Mouse (Mus musculus) stomach, embryonic 16.5 days (tissue): Measurements from ENCODE around the gene Gm17359. TPM values are rescaled to one million over a fixed set of nuclear protein-coding genes. Genes with fewer than 3 reads are reported as not detected.

Source experiments
- ATAC-seq: fragments of 200-750 bp; cut with Nextera tagmentation; 2 replicates; pipeline ENCODE4 v1.8.0; 2017; ENCODE audit warnings: moderate number of reproducible peaks, moderate TSS enrichment; ENCODE audit not compliant: insufficient read depth, low FRiP score
- H3K27ac ChIP-seq: fragments of 300-500 bp; sonication (generic); 2 replicates; pipeline ENCODE4 v1.5.1; 2014; ENCODE audit warnings: low read length
- H3K27me3 ChIP-seq: fragments of 300-500 bp; sonication (generic); 2 replicates; pipeline ENCODE4 v1.6.1; 2014; ENCODE audit warnings: low read length, control low read depth, mixed read lengths; ENCODE audit not compliant: control insufficient read depth, insufficient read depth
- H3K36me3 ChIP-seq: fragments of 300-500 bp; sonication (generic); 2 replicates; pipeline ENCODE4 v1.6.1; 2014; ENCODE audit warnings: low read length; ENCODE audit not compliant: control insufficient read depth, insufficient read depth
- H3K4me1 ChIP-seq: fragments of 300-500 bp; sonication (generic); 2 replicates; pipeline ENCODE4 v1.6.1; 2014; ENCODE audit warnings: low read length, control low read depth, mixed read lengths; ENCODE audit not compliant: control insufficient read depth, insufficient read depth
- H3K4me2 ChIP-seq: fragments of 300-500 bp; sonication (generic); 2 replicates; pipeline ENCODE4 v1.6.1; 2014; ENCODE audit warnings: low read depth, low read length, mixed read lengths
- H3K4me3 ChIP-seq: fragments of 300-500 bp; sonication (generic); replicated peaks from 2 replicates; pipeline ENCODE4 v1.5.1; 2014; ENCODE audit warnings: mild to moderate bottlenecking, low read length
- H3K9ac ChIP-seq: fragments of 300-500 bp; sonication (generic); 2 replicates; pipeline ENCODE4 v1.6.1; 2014; ENCODE audit warnings: low read length
- H3K9me3 ChIP-seq: fragments of 300-500 bp; sonication (generic); replicated peaks from 2 replicates; pipeline ENCODE4 v1.6.1; 2016; ENCODE audit warnings: low read length, control low read depth; ENCODE audit not compliant: control insufficient read depth
- WGBS: fragments of 180-500 bp; shearing (Covaris S2); extraction: QIAGEN DNeasy Blood & Tissue Kit; methylation state at CpG from one replicate; pipeline ENCODE4 v1.1.7; 2014; 5-methylcytosine and 5-hydroxymethylcytosine counted together
- polyA plus RNA-seq: library from polyadenylated mRNA; unstranded; fragments of >200 nt; fragmentation: Nextera tagmentation; extraction: Ambion mirVana; gene quantifications from 2 replicates; pipeline ENCODE4 v1.2.1, GENCODE M21; 2015

Gene Gm17359
- polyA plus RNA-seq, 1 experiment from 2014 or later = not detected

- Histone ChIP-seq H3K4me1 (no peaks in the 10 kb centered on the region), H3K9ac (no peak overlapping the region), H3K4me3 (no peak overlapping the region), H3K27ac (no peak overlapping the region), H3K36me3 (peaks cover 12% of the 10 kb centered on the region; the same call in 1 of the 2 replicates), H3K4me2 (no peak overlapping the region), H3K9me3 (no peaks in the 10 kb centered on the region), H3K27me3 (no peaks in the 10 kb centered on the region)
- WGBS = 68% methylated on average over 3 of the region's 3 CpGs
- no peak for ATAC-seq
Observed at GRCm38 (mm10) chr3:79491614-79492013, 155.2 kb downstream of the Gm17359 start.

- ATAC-seq = no peak
- H3K4me2 ChIP-seq = no peak overlapping the region
- peaks cover 12% of the 10 kb centered on the region; the same call in 1 of the 2 replicates for H3K36me3 ChIP-seq
- no peaks in the 10 kb centered on the region for H3K9me3 ChIP-seq
- H3K27me3 ChIP-seq = no peaks in the 10 kb centered on the region
- no peak overlapping the region for H3K27ac ChIP-seq
- no peaks in the 10 kb centered on the region for H3K4me1 ChIP-seq
- no peak overlapping the region for H3K9ac ChIP-seq
- no peak overlapping the region for H3K4me3 ChIP-seq
- 97% methylated on average over 10 of the region's 10 CpGs for WGBS
Observed at GRCm38 (mm10) chr3:79493064-79493463, 156.6 kb downstream of the Gm17359 start.

- no peak for ATAC-seq
- H3K27me3 ChIP-seq = no peaks in the 10 kb centered on the region
- H3K9ac ChIP-seq = no peak overlapping the region
- H3K27ac ChIP-seq = no peak overlapping the region
- WGBS = 85% methylated on average over 8 of the region's 8 CpGs
- H3K9me3 ChIP-seq = no peaks in the 10 kb centered on the region
- no peak overlapping the region for H3K4me2 ChIP-seq
- H3K4me1 ChIP-seq = no peaks in the 10 kb centered on the region
- H3K36me3 ChIP-seq = peaks cover 12% of the 10 kb centered on the region; the same call in 1 of the 2 replicates
- no peak overlapping the region for H3K4me3 ChIP-seq
Observed at GRCm38 (mm10) chr3:79494028-79494427, 157.6 kb downstream of the Gm17359 start.

- no peaks in the 10 kb centered on the region for H3K27me3 ChIP-seq
- no peak overlapping the region for H3K27ac ChIP-seq
- H3K9ac ChIP-seq = no peak overlapping the region
- H3K4me3 ChIP-seq = no peak overlapping the region
- no peaks in the 10 kb centered on the region for H3K9me3 ChIP-seq
- ATAC-seq = no peak
- H3K4me1 ChIP-seq = no peaks in the 10 kb centered on the region
- 0 out of 2 replicates have a peak, but pooled peaks cover 12% of the 10 kb centered on the region for H3K36me3 ChIP-seq
- no peak overlapping the region for H3K4me2 ChIP-seq
- 79% methylated on average over 7 of the region's 7 CpGs for WGBS
Observed at GRCm38 (mm10) chr3:79495151-79495550, 158.7 kb downstream of the Gm17359 start.

- Histone ChIP-seq H3K4me3 (no peak overlapping the region), H3K4me1 (no peaks in the 10 kb centered on the region), H3K4me2 (no peak overlapping the region), H3K36me3 (0 out of 2 replicates have a peak, but pooled peaks cover 12% of the 10 kb centered on the region), H3K9ac (no peak overlapping the region), H3K9me3 (no peaks in the 10 kb centered on the region), H3K27me3 (no peaks in the 10 kb centered on the region), H3K27ac (no peak overlapping the region)
- WGBS = 85% methylated on average over 6 of the region's 6 CpGs
- no peak for ATAC-seq
Observed at GRCm38 (mm10) chr3:79496668-79497067, 160.2 kb downstream of the Gm17359 start.

GRCm38 (mm10) chr3:79500279-79500678 lies 163.8 kb downstream of the Gm17359 start:
- Histone ChIP-seq H3K4me2 (no peak overlapping the region), H3K4me3 (no peak overlapping the region), H3K27ac (no peak overlapping the region), H3K36me3 (no peaks in the 10 kb centered on the region), H3K9me3 (no peaks in the 10 kb centered on the region), H3K9ac (no peak overlapping the region), H3K27me3 (no peaks in the 10 kb centered on the region), H3K4me1 (no peaks in the 10 kb centered on the region)
- no peak for ATAC-seq
- 83% methylated on average over 10 of the region's 10 CpGs for WGBS

GRCm38 (mm10) chr3:79501166-79501728 lies 164.8 kb downstream of the Gm17359 start:
- no peaks in the 10 kb centered on the region for H3K9me3 ChIP-seq
- H3K27me3 ChIP-seq = no peaks in the 10 kb centered on the region
- no peak overlapping the region for H3K9ac ChIP-seq
- H3K4me1 ChIP-seq = no peaks in the 10 kb centered on the region
- no peaks in the 10 kb centered on the region for H3K36me3 ChIP-seq
- no peak overlapping the region for H3K4me3 ChIP-seq
- H3K4me2 ChIP-seq = no peak overlapping the region
- 84% methylated on average over 2 of the region's 2 CpGs for WGBS
- H3K27ac ChIP-seq = no peak overlapping the region
- no peak for ATAC-seq

Other genes starting within 250 kb of the Gm17359 start
- 4.2 and 4.4 TPM in 2 replicates for gene Rapgef2, start 50.1 kb upstream of the Gm17359 start, polyA plus RNA-seq
- gene Fnip2, start 231.1 kb downstream of the Gm17359 start, polyA plus RNA-seq = 3.0 and 3.8 TPM in 2 replicates